Mouse (Mus musculus): ENCODE data around the gene Wdr1.

DNA sequence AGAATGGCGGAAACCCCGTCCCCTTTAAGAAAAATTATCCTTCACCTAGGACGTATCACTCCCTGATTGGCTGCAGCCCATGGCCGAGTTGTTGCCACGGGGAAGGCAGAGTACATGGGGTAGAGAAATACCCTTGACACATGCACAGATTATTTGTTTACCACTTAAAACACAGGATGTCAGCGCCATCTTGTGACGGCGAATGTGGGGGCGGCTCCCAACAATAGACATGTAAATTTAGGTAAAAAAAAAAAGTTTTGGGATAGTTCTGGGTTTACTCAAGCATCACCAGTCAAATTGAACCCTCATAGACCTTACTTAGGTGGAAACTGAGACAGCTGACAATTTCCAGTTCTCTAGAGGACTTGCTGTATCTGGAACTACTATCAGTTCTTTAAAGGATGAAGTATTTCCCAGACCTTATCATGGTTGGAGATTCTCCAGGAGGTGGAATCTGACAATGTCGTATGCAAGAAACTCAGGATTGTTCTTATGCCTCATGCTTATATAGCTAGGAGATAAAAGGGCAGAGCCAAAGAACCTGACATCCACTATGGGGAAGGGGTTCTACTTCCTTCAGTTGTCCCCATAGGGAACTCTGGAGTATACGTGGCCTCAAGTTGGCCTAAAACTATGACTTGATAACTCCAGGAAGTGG is 35.8 kb upstream of the Wdr1 start:
- TF ChIP-seq MAX (IDR thresholded peaks at IDR 0.05; ENCODE audit: low read depth) = no peak
- TF ChIP-seq E2F4 (IDR thresholded peaks at IDR 0.05; ENCODE audit: insufficient read depth) = no peak
- TF ChIP-seq TCF12 (IDR thresholded peaks at IDR 0.05; ENCODE audit: insufficient read depth, poor library complexity, severe bottlenecking) = no peak
- no peak for TF ChIP-seq MYOD1 (IDR thresholded peaks at IDR 0.05; ENCODE audit: control insufficient read depth in 1 of 3, insufficient read length in 2 of 3, low read depth in 2 of 3)
- no peak for TF ChIP-seq CEBPB (IDR thresholded peaks at IDR 0.05; ENCODE audit: insufficient read depth, poor library complexity, severe bottlenecking)
- TF ChIP-seq POLR2A (IDR thresholded peaks at IDR 0.05; ENCODE audit: insufficient read length, low read depth) = no peak
- TF ChIP-seq REST (IDR thresholded peaks at IDR 0.05; ENCODE audit: insufficient read depth, insufficient read length) = no peak
- TF ChIP-seq MYOG (IDR thresholded peaks at IDR 0.05; ENCODE audit: control insufficient read depth in 1 of 3, insufficient read depth in 1 of 3, insufficient read length in 2 of 3, low read depth in 2 of 3) = no peak
- TF ChIP-seq POLR2AphosphoS2 (IDR thresholded peaks at IDR 0.05; ENCODE audit: insufficient read length, low read depth) = no peak
- no peak for TF ChIP-seq USF1 (IDR thresholded peaks at IDR 0.05; ENCODE audit: low read depth)
- no peak for TF ChIP-seq SRF (IDR thresholded peaks at IDR 0.05; ENCODE audit: control insufficient read depth, insufficient read length, low read depth)

Data from myocyte (in vitro differentiated cells).